Mouse (Mus musculus): ENCODE results near the gene Gnmt. TPM values are rescaled to one million over a fixed set of nuclear protein-coding genes. Genes with fewer than 3 reads are reported as not detected.
"Not testable (repeated sequence)": the region's sequence is repeated elsewhere in the genome, so short reads cannot be mapped to it uniquely, and the experiment has no call there.

Gene Gnmt
- total and polyA plus RNA-seq, 3 experiments, result 0.62 to 1.6 TPM; not detected in 1

GRCm38 (mm10) chr17:46771025-46771424 lies 42.1 kb upstream of the Gnmt start:
- TF ChIP-seq CTCF (IDR thresholded peaks at IDR 0.05 in 2 of 3, conservative IDR thresholded peaks at IDR 0.05 in 1 of 3; ENCODE audit: control insufficient read depth in 1 of 3, insufficient read depth in 1 of 3, low read depth in 2 of 3, low read length in 3 of 3, poor library complexity in 1 of 3, severe bottlenecking in 1 of 3), result peak in 2 of 3 experiments; percentile 31 to 53; a peak in 3 of 6 replicates
- TF ChIP-seq POLR2AphosphoS2 (IDR thresholded peaks at IDR 0.05; ENCODE audit: low read length), result no peak
- TF ChIP-seq ZC3H11A (IDR thresholded peaks at IDR 0.05; ENCODE audit: low read depth, low read length), result peak; percentile 34
- no peak for TF ChIP-seq MYC (IDR thresholded peaks at IDR 0.05; ENCODE audit: low read depth, low read length)
- no peak for TF ChIP-seq POLR2AphosphoS5 (IDR thresholded peaks at IDR 0.05; ENCODE audit: borderline replicate concordance, low read depth, low read length)
- TF ChIP-seq TBP (IDR thresholded peaks at IDR 0.05; ENCODE audit: low read depth, low read length), result no peak
- peak; percentile 52 for TF ChIP-seq SMC3 (IDR thresholded peaks at IDR 0.05; ENCODE audit: low read depth, low read length)
- peak; percentile 46 for TF ChIP-seq RAD21 (IDR thresholded peaks at IDR 0.05; ENCODE audit: low read depth, low read length)
- H3K27ac ChIP-seq (ENCODE audit: control insufficient read depth, low read depth, low read length), result no peak overlapping the region
- peak; percentile 48 for DNase-seq (ENCODE audit: low read depth, low spot score)

GRCm38 (mm10) chr17:46770546-46770945 lies 41.6 kb upstream of the Gnmt start:
- TF ChIP-seq MAFK (IDR thresholded peaks at IDR 0.05; ENCODE audit: borderline replicate concordance, low read depth, low read length) (no peak), EP300 (IDR thresholded peaks at IDR 0.05; ENCODE audit: low read depth in 1 of 2, low read length in 2 of 2) (no peak), KAT2A (conservative IDR thresholded peaks at IDR 0.05; ENCODE audit: low read depth, low read length) (no peak)
- H3K36me3 ChIP-seq (ENCODE audit: control insufficient read depth in 1 of 2, insufficient read depth in 2 of 2, low read length in 2 of 2), result no peaks in the 10 kb centered on the region; a peak in 1 of 4 replicates
- H3K9ac ChIP-seq (ENCODE audit: control insufficient read depth, low read depth, low read length, poor library complexity, severe bottlenecking), result no peak overlapping the region
- H3K4me1 ChIP-seq (ENCODE audit: control insufficient read depth in 1 of 2, insufficient read depth in 2 of 2, low read length in 2 of 2), result peaks cover 0 to 7% of the 10 kb centered on the region in 2 experiments; a peak in 1 of 4 replicates
- H3K27me3 ChIP-seq (ENCODE audit: control insufficient read depth in 1 of 2, insufficient read depth in 2 of 2, low read length in 2 of 2), result no peaks in the 10 kb centered on the region
- H3K4me3 ChIP-seq (ENCODE audit: control insufficient read depth in 1 of 2, insufficient read depth in 1 of 2, low read depth in 2 of 2, low read length in 2 of 2), result no peak overlapping the region
- peaks cover 10% of the 10 kb centered on the region for H3K79me2 ChIP-seq (ENCODE audit: control insufficient read depth, insufficient read depth, low read length, poor library complexity)
- H3K9me3 ChIP-seq (replicated peaks; ENCODE audit: insufficient read depth, low read length), result no peaks in the 10 kb centered on the region
- no peak for DNase-seq (ENCODE audit: low read depth, low spot score)
- no peak overlapping the region for H3K27ac ChIP-seq (ENCODE audit: control insufficient read depth, low read depth, low read length)

More at GRCm38 (mm10) chr17:46771025-46771424, 42.1 kb upstream of the Gnmt start:
- no peaks in the 10 kb centered on the region for H3K27me3 ChIP-seq (ENCODE audit: control insufficient read depth in 1 of 2, insufficient read depth in 2 of 2, low read length in 2 of 2)
- no peaks in the 10 kb centered on the region for H3K9me3 ChIP-seq (replicated peaks; ENCODE audit: insufficient read depth, low read length)
- H3K9ac ChIP-seq (ENCODE audit: control insufficient read depth, low read depth, low read length, poor library complexity, severe bottlenecking), result no peak overlapping the region
- peaks cover 0 to 7% of the 10 kb centered on the region in 2 experiments; a peak in 1 of 4 replicates for H3K4me1 ChIP-seq (ENCODE audit: control insufficient read depth in 1 of 2, insufficient read depth in 2 of 2, low read length in 2 of 2)
- H3K79me2 ChIP-seq (ENCODE audit: control insufficient read depth, insufficient read depth, low read length, poor library complexity), result peaks cover 10% of the 10 kb centered on the region
- no peaks in the 10 kb centered on the region; a peak in 1 of 4 replicates for H3K36me3 ChIP-seq (ENCODE audit: control insufficient read depth in 1 of 2, insufficient read depth in 2 of 2, low read length in 2 of 2)
- H3K4me3 ChIP-seq (ENCODE audit: control insufficient read depth in 1 of 2, insufficient read depth in 1 of 2, low read depth in 2 of 2, low read length in 2 of 2), result no peak overlapping the region

GRCm38 (mm10) chr17:46767868-46768267 lies 38.9 kb upstream of the Gnmt start:
- no peak overlapping the region for H3K9ac ChIP-seq (ENCODE audit: control insufficient read depth, low read depth, low read length, poor library complexity, severe bottlenecking)
- peaks cover 0 to 7% of the 10 kb centered on the region in 2 experiments; a peak in 1 of 4 replicates for H3K4me1 ChIP-seq (ENCODE audit: control insufficient read depth in 1 of 2, insufficient read depth in 2 of 2, low read length in 2 of 2)
- H3K79me2 ChIP-seq (ENCODE audit: control insufficient read depth, insufficient read depth, low read length, poor library complexity), result peaks cover 2% of the 10 kb centered on the region
- no peak overlapping the region for H3K27ac ChIP-seq (ENCODE audit: control insufficient read depth, low read depth, low read length)
- no peaks in the 10 kb centered on the region; a peak in 1 of 4 replicates for H3K27me3 ChIP-seq (ENCODE audit: control insufficient read depth in 1 of 2, insufficient read depth in 2 of 2, low read length in 2 of 2)
- no peaks in the 10 kb centered on the region for H3K9me3 ChIP-seq (replicated peaks; ENCODE audit: insufficient read depth, low read length)
- no peaks in the 10 kb centered on the region; a peak in 1 of 4 replicates for H3K36me3 ChIP-seq (ENCODE audit: control insufficient read depth in 1 of 2, insufficient read depth in 2 of 2, low read length in 2 of 2)
- no peak overlapping the region for H3K4me3 ChIP-seq (ENCODE audit: control insufficient read depth in 1 of 2, insufficient read depth in 1 of 2, low read depth in 2 of 2, low read length in 2 of 2)
- no peak for DNase-seq (ENCODE audit: low read depth, low spot score)
- TF ChIP-seq MAFK (IDR thresholded peaks at IDR 0.05; ENCODE audit: borderline replicate concordance, low read depth, low read length) (no peak), JUND (IDR thresholded peaks at IDR 0.05; ENCODE audit: low read depth, low read length) (no peak)

- H3K9me3 ChIP-seq (replicated peaks; ENCODE audit: insufficient read depth, low read length); H3K27ac ChIP-seq (ENCODE audit: control insufficient read depth, low read depth, low read length); H3K4me3 ChIP-seq (ENCODE audit: control insufficient read depth in 1 of 2, insufficient read depth in 1 of 2, low read depth in 2 of 2, low read length in 2 of 2); DNase-seq (ENCODE audit: low read depth, low spot score); H3K79me2 ChIP-seq (ENCODE audit: control insufficient read depth, insufficient read depth, low read length, poor library complexity); H3K9ac ChIP-seq (ENCODE audit: control insufficient read depth, low read depth, low read length, poor library complexity, severe bottlenecking); H3K4me1 ChIP-seq (ENCODE audit: control insufficient read depth in 1 of 2, insufficient read depth in 2 of 2, low read length in 2 of 2); H3K36me3 ChIP-seq (ENCODE audit: control insufficient read depth in 1 of 2, insufficient read depth in 2 of 2, low read length in 2 of 2); H3K27me3 ChIP-seq (ENCODE audit: control insufficient read depth in 1 of 2, insufficient read depth in 2 of 2, low read length in 2 of 2): not testable (repeated sequence)
Measured at GRCm38 (mm10) chr17:46764916-46765315, 35.9 kb upstream of the Gnmt start.
